Mouse (Mus musculus): ENCODE measurements around the gene Ifna7. TPM values are rescaled to one million over a fixed set of nuclear protein-coding genes. Genes with fewer than 3 reads are reported as not detected.

The Ifna7 gene
- total RNA-seq, 2 experiments from 2014 or later, result not detected

GRCm38 (mm10) chr4:88838828-88839227 is 22.8 kb downstream of the Ifna7 start:
- ATAC-seq (replicated peaks; ENCODE audit: poor library complexity), result peak; percentile 65

DNA sequence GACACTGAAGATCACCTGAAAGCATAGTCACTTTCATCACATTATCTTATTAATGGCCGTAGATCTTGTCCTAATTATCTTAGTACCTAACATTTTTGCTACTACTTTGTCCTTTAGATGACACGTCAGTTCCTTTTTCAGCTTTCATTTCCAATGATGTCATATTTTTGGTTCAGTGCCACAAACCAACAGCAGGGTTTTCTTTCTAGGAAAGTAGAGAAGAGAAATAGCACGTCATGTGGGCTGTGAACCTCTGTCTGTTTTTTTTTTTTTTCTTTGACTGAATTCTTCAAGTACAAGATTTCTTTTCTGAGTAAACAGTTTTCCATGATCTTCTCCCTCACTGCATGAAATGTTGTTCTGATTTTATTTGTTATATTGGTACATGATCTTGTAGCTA is 24.0 kb downstream of the Ifna7 start:
- ATAC-seq (replicated peaks; ENCODE audit: poor library complexity), result peak; percentile 46; the same call in 1 of the 2 replicates

GRCm38 (mm10) chr4:88841438-88841911 is 25.4 kb downstream of the Ifna7 start, which contains the start of gene Ifna4:
Gene Ifna4, plus strand, starts transcription at chr4:88841861.
- ATAC-seq (replicated peaks; ENCODE audit: poor library complexity), result no peak

DNA sequence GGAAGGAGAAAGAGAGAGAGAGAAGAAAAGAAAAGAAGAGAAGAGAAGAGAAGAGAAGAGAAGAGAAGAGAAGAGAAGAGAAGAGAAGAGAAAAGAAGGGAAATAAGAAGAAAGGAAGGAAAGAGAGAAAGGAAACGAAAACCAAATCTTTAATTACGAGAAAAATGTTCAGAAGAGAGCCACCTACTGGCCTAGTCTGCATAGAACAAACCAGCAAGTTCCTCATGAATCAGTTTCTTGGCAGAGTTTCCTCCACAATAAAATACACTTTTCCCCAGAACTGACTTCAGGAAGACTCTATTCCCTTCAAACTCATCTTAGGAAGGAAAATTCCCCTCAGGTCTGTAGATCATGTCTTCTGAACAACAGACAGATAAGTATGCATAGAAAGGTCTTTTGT is 29.3 kb downstream of the Ifna7 start:
- no peak for ATAC-seq (replicated peaks; ENCODE audit: poor library complexity)

DNA sequence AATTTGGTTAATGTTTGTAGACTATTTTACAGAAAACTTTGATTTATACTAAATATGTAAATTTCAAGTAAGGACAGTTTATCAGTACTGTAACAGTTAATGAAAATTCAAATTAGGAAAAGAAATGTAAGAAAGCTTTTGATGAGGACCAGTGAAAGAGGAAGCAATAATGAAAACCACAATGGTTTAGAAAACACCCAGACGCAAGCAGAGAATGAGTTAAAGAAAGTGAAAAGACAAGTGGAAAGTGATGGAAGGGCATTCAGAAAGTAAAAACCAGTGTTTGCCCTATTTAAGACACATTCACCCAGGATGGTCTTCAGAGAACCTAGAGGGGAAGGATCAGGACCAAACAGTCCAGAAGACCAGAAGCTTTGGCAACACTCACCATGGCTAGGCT is 33.7 kb downstream of the Ifna7 start, which contains the start of gene Ifna1:
Ifna1 (plus strand) TSS at position 390 of the 400 bp plus-strand sequence.
- ATAC-seq (replicated peaks; ENCODE audit: poor library complexity), result peak; percentile 64

- no peak for ATAC-seq (replicated peaks; ENCODE audit: poor library complexity)
Measured at GRCm38 (mm10) chr4:88851026-88851763, 35.2 kb downstream of the Ifna7 start.

- peak; percentile 81 for ATAC-seq (replicated peaks; ENCODE audit: poor library complexity)
Measured at GRCm38 (mm10) chr4:88859214-88859613, 43.2 kb downstream of the Ifna7 start.

GRCm38 (mm10) chr4:88863309-88863708 is 47.3 kb downstream of the Ifna7 start:
- no peak for ATAC-seq (replicated peaks; ENCODE audit: poor library complexity)

GRCm38 (mm10) chr4:88864599-88864998 is 48.6 kb downstream of the Ifna7 start:
- ATAC-seq (replicated peaks; ENCODE audit: poor library complexity), result peak; percentile 72

DNA sequence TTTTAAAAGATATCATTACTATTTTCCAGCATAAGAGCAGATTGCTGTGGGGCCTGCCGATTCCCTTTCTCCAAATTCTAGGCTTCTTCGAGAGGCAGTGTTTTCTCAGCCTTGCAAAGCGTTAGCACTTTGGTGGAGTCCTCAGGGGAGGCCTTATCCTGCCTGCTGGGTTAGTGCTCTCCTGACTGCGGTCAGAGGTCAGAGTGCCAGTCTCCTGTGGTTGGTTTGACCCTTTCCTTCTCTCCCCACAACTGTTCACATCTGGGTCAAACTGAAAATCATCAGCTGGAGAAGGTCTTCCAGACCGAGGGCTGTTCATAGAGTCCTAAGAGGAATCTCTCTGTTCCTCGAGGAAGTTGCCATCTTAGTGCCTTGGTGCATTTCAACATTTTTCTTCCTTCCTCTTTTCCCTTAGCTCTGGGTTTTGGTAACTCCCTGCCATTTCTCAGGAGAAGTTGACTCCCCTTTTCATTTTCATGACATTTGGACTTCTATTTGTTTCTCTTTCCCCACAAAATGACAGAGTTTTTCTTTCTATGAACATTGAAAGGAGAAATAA is 49.1 kb downstream of the Ifna7 start:
- ATAC-seq (replicated peaks; ENCODE audit: poor library complexity), result peak; percentile 47

Other genes with a start within 250 kb of the Ifna7 start
- not detected in 2 replicates for gene Ifna14, start 244.4 kb upstream of the Ifna7 start, total RNA-seq (2015)
- gene Ifna14, start 244.4 kb upstream of the Ifna7 start, total RNA-seq (2017), result not detected in 2 replicates
- gene Ifna9, start 223.8 kb upstream of the Ifna7 start, total RNA-seq (2015), result not detected in 2 replicates
- not detected in 2 replicates for gene Ifna9, start 223.8 kb upstream of the Ifna7 start, total RNA-seq (2017)
- gene Ifna12, start 212.9 kb upstream of the Ifna7 start, total RNA-seq (2015), result not detected in 2 replicates
- not detected in 2 replicates for gene Ifna12, start 212.9 kb upstream of the Ifna7 start, total RNA-seq (2017)
- not detected in 2 replicates for gene C87499, start 181.8 kb upstream of the Ifna7 start, total RNA-seq (2015)
- not detected in 2 replicates for gene C87499, start 181.8 kb upstream of the Ifna7 start, total RNA-seq (2017)
- not detected in 2 replicates for gene Ifna13, start 171.8 kb upstream of the Ifna7 start, total RNA-seq (2015)
- 0.20 and 0.29 TPM in 2 replicates for gene Ifna13, start 171.8 kb upstream of the Ifna7 start, total RNA-seq (2017)
- not detected in 2 replicates for gene Ifna16, start 139.3 kb upstream of the Ifna7 start, total RNA-seq (2015)
- gene Ifna16, start 139.3 kb upstream of the Ifna7 start, total RNA-seq (2017), result not detected in 2 replicates
- gene Ifna2, start 132.3 kb upstream of the Ifna7 start, total RNA-seq (2015), result not detected in 2 replicates
- gene Ifna2, start 132.3 kb upstream of the Ifna7 start, total RNA-seq (2017), result not detected in 2 replicates
- not detected in 2 replicates for gene Ifnab, start 124.9 kb upstream of the Ifna7 start, total RNA-seq (2015)
- gene Ifnab, start 124.9 kb upstream of the Ifna7 start, total RNA-seq (2017), result not detected in 2 replicates
- 0.56 TPM in 1 of 2 replicates, not detected in the other for gene Gm26566, start 94.4 kb upstream of the Ifna7 start, total RNA-seq (2015)
- gene Gm26566, start 94.4 kb upstream of the Ifna7 start, total RNA-seq (2017), result 1.2 and 1.5 TPM in 2 replicates
- 48.8 and 49.8 TPM in 2 replicates for gene Klhl9, start 93.8 kb upstream of the Ifna7 start, total RNA-seq (2015)
- gene Klhl9, start 93.8 kb upstream of the Ifna7 start, total RNA-seq (2017), result 70.2 and 85.6 TPM in 2 replicates
- not detected in 2 replicates for gene Gm13271, start 61.4 kb upstream of the Ifna7 start, total RNA-seq (2015)
- gene Gm13271, start 61.4 kb upstream of the Ifna7 start, total RNA-seq (2017), result not detected in 2 replicates
- not detected in 2 replicates for gene Gm13283, start 56.1 kb upstream of the Ifna7 start, total RNA-seq (2015)
- gene Gm13283, start 56.1 kb upstream of the Ifna7 start, total RNA-seq (2017), result 0.67 and 0.68 TPM in 2 replicates
- gene Gm13290, start 42.4 kb upstream of the Ifna7 start, total RNA-seq (2015), result not detected in 2 replicates
- gene Gm13290, start 42.4 kb upstream of the Ifna7 start, total RNA-seq (2017), result not detected in 2 replicates
- not detected in 2 replicates for gene Gm13289, start 39.3 kb upstream of the Ifna7 start, total RNA-seq (2015)
- gene Gm13289, start 39.3 kb upstream of the Ifna7 start, total RNA-seq (2017), result not detected in 2 replicates
- gene Gm13272, start 36.4 kb upstream of the Ifna7 start, total RNA-seq (2015), result 0.49 TPM in 1 of 2 replicates, not detected in the other
- gene Gm13272, start 36.4 kb upstream of the Ifna7 start, total RNA-seq (2017), result not detected in 2 replicates
- gene Ifnz, start 34.1 kb upstream of the Ifna7 start, total RNA-seq (2015), result 0.25 TPM in 1 of 2 replicates, not detected in the other
- not detected in 2 replicates for gene Ifnz, start 34.1 kb upstream of the Ifna7 start, total RNA-seq (2017)
- gene Gm13276, start 30.5 kb upstream of the Ifna7 start, total RNA-seq (2015), result not detected in 2 replicates
- not detected in 2 replicates for gene Gm13276, start 30.5 kb upstream of the Ifna7 start, total RNA-seq (2017)
- not detected in 2 replicates for gene Gm13277, start 27.6 kb upstream of the Ifna7 start, total RNA-seq (2015)
- gene Gm13277, start 27.6 kb upstream of the Ifna7 start, total RNA-seq (2017), result not detected in 2 replicates
- not detected in 2 replicates for gene Gm13278, start 24.7 kb upstream of the Ifna7 start, total RNA-seq (2015)
- not detected in 2 replicates for gene Gm13278, start 24.7 kb upstream of the Ifna7 start, total RNA-seq (2017)
- not detected in 2 replicates for gene Gm13275, start 21.7 kb upstream of the Ifna7 start, total RNA-seq (2015)
- gene Gm13275, start 21.7 kb upstream of the Ifna7 start, total RNA-seq (2017), result not detected in 2 replicates
- gene Gm13279, start 18.8 kb upstream of the Ifna7 start, total RNA-seq (2015), result not detected in 2 replicates
- gene Gm13279, start 18.8 kb upstream of the Ifna7 start, total RNA-seq (2017), result not detected in 2 replicates
- not detected in 2 replicates for gene Gm13285, start 16.6 kb upstream of the Ifna7 start, total RNA-seq (2015)
- gene Gm13285, start 16.6 kb upstream of the Ifna7 start, total RNA-seq (2017), result not detected in 2 replicates
- gene Gm13287, start 13.0 kb upstream of the Ifna7 start, total RNA-seq (2015), result not detected in 2 replicates
- not detected in 2 replicates for gene Gm13287, start 13.0 kb upstream of the Ifna7 start, total RNA-seq (2017)
- 0.07 TPM in 1 of 2 replicates, not detected in the other for gene Gm13288, start 10.7 kb upstream of the Ifna7 start, total RNA-seq (2015)
- gene Gm13288, start 10.7 kb upstream of the Ifna7 start, total RNA-seq (2017), result 0.07 and 0.12 TPM in 2 replicates
- not detected in 2 replicates for gene Ifna11, start 3.7 kb downstream of the Ifna7 start, total RNA-seq (2015)
- not detected in 2 replicates for gene Ifna11, start 3.7 kb downstream of the Ifna7 start, total RNA-seq (2017)
- not detected in 2 replicates for gene Ifna6, start 11.2 kb downstream of the Ifna7 start, total RNA-seq (2015)
- not detected in 2 replicates for gene Ifna6, start 11.2 kb downstream of the Ifna7 start, total RNA-seq (2017)
- not detected in 2 replicates for gene Ifna5, start 19.3 kb downstream of the Ifna7 start, total RNA-seq (2015)
- not detected in 2 replicates for gene Ifna5, start 19.3 kb downstream of the Ifna7 start, total RNA-seq (2017)
- gene Ifna4, start 25.6 kb downstream of the Ifna7 start, total RNA-seq (2015), result not detected in 2 replicates
- gene Ifna4, start 25.6 kb downstream of the Ifna7 start, total RNA-seq (2017), result not detected in 2 replicates
- gene Ifna1, start 33.9 kb downstream of the Ifna7 start, total RNA-seq (2015), result not detected in 2 replicates
- gene Ifna1, start 33.9 kb downstream of the Ifna7 start, total RNA-seq (2017), result not detected in 2 replicates
- gene Ifne, start 64.0 kb downstream of the Ifna7 start, total RNA-seq (2015), result not detected in 2 replicates
- gene Ifne, start 64.0 kb downstream of the Ifna7 start, total RNA-seq (2017), result not detected in 2 replicates

All from megakaryocyte progenitor cell, adult 5-6 weeks (primary cell).